Mouse (Mus musculus) E14TG2a.4 (cell line): ENCODE data around the gene Gpr157.
A peak's percentile ranks its signal among the peaks of the same experiment; 100 is the strongest.
"Not testable (repeated sequence)": the region's sequence is repeated elsewhere in the genome, so short reads cannot be mapped to it uniquely, and the experiment has no call there.

Experiments
- H3K27me3 ChIP-seq: 2 replicates; pipeline ENCODE4 v1.6.1; 2014; ENCODE audit warnings: low read length, control low read depth; ENCODE audit not compliant: insufficient read depth
- H3K36me3 ChIP-seq: 2 replicates; pipeline ENCODE4 v1.6.1; 2014; ENCODE audit warnings: low read length, control low read depth; ENCODE audit not compliant: insufficient read depth
- H3K4me1 ChIP-seq: replicated peaks from 2 replicates; pipeline ENCODE4 v1.6.1; 2014; ENCODE audit warnings: low read depth, low read length, control low read depth
- H3K4me3 ChIP-seq: replicated peaks from 2 replicates; pipeline ENCODE4 v1.5.1; 2014; ENCODE audit warnings: mild to moderate bottlenecking, low read length
- H3K9me3 ChIP-seq: 2 replicates; pipeline ENCODE4 v1.6.1; 2014; ENCODE audit warnings: low read length, control low read depth
- CTCF ChIP-seq: conservative IDR thresholded peaks from 2 replicates; pipeline ENCODE4 v1.5.1; 2014; ENCODE audit warnings: low read length
- NANOG ChIP-seq: IDR thresholded peaks from 2 replicates; pipeline ENCODE4 v1.6.1; 2014; ENCODE audit warnings: borderline replicate concordance, low read length, mixed read lengths
- POU5F1 ChIP-seq: IDR thresholded peaks from 2 replicates; pipeline ENCODE4 v1.6.1; 2014; ENCODE audit warnings: low read length, borderline replicate concordance

The Gpr157 gene

DNA sequence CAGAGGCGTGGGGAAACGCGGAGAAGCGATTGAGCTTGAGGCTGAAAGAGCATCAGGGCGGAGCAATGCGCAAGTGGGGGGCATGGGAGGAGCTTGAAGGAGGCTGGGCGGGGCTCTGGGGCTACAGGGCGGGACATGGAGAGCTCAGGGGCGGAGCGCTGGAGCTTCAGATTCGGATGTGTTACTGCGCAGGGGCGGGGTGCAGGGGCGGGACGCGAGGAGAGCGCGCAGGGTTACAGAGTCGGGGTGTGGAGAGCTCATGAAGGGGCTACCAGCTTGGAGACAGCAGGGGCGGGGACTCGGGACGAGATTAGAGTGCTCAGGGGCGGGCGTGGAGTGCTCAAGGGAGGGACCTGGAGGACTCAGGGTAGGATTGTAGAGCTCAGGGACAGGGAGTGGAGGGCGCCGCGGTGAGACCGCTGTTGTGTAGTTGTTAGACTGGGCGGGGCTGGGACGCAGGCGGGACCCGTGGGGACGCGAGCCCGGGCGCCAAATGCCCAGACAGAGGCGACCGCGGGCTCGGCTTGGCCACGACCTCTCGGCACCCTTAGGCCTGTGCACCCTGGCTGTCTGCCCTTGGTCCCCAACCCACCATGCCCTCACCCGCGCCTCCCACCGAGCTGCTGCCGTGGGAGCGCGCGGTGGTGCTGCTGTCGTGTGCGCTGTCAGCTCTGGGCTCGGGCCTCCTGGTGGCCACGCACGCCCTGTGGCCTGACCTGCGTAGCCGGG is at the start of gene Gpr157:
Gene Gpr157, plus strand, starts transcription at position 205 of the 729 bp plus-strand sequence.
- Histone ChIP-seq H3K27me3 (peaks cover 42% of the 10 kb centered on the region), H3K9me3 (no peaks in the 10 kb centered on the region), H3K36me3 (no peaks in the 10 kb centered on the region), H3K4me3 (peak within 1 kb of the TSS; percentile 88), H3K4me1 (peaks cover 14% of the 10 kb centered on the region)
- TF ChIP-seq POU5F1, result no peak
- no peak for TF ChIP-seq CTCF
- no peak for TF ChIP-seq NANOG

DNA sequence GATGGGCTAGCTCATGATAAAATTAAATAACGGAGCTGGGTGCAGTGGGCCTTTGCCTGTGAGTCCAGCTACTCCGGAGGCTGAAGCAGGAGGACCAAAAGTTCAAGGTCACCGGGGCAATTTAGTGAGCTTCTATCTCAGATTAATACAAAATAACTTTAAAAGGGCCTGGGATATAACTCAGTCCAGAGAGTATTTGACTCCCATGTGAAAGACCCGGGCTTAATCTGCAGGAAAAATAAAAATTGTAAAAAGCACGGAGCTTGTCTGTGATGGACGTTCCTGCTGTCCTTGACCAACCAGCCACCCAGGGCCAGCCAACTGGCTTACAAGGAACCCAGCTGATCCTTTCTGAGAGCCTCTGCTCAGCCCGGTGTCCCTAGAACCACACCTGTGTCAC is 48.6 kb upstream of the Gpr157 start:
- H3K9me3 ChIP-seq, result no peaks in the 10 kb centered on the region
- peaks cover 18% of the 10 kb centered on the region for H3K27me3 ChIP-seq
- no peaks in the 10 kb centered on the region for H3K36me3 ChIP-seq
- no peak for TF ChIP-seq NANOG
- no peak for TF ChIP-seq POU5F1
- TF ChIP-seq CTCF, result no peak
- H3K4me1 ChIP-seq, result peaks cover 66% of the 10 kb centered on the region
- H3K4me3 ChIP-seq, result 0 out of 2 replicates have a peak overlapping the region, but pooled peaks have one; percentile 17

DNA sequence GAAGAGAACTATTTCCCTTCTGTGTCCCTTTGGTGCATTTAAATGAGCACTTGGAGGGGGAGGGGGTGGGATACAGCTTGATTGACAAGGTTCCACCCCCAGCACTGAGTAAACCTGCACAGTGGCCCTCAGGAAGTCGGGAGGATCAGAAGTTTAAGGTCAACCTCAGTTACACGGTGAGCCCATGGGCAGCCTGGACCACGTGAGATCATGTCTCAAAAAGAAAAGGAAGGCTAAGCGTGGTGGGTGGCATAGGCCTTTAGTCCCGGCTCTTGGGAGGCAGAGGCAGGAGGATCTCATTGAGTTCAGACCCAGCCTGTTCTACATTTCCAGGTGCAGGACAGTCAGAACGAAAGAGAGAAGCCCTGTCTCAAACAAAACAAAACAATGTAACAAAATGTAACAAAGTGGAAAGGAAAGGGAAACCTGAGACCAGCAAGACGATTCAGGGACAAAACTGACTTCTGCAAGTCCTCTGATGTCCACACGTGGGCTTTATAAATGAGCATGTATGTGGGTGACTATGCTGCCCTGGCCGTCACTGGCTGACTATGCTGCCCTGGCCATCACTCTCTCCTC is 47.1 kb upstream of the Gpr157 start:
- peaks cover 5% of the 10 kb centered on the region; the same call in 1 of the 2 replicates for H3K36me3 ChIP-seq
- H3K9me3 ChIP-seq, result no peaks in the 10 kb centered on the region
- peaks cover 58% of the 10 kb centered on the region for H3K4me1 ChIP-seq
- no peak overlapping the region for H3K4me3 ChIP-seq
- TF ChIP-seq NANOG (no peak), CTCF (no peak), POU5F1 (no peak)
- H3K27me3 ChIP-seq, result peaks cover 6% of the 10 kb centered on the region

DNA sequence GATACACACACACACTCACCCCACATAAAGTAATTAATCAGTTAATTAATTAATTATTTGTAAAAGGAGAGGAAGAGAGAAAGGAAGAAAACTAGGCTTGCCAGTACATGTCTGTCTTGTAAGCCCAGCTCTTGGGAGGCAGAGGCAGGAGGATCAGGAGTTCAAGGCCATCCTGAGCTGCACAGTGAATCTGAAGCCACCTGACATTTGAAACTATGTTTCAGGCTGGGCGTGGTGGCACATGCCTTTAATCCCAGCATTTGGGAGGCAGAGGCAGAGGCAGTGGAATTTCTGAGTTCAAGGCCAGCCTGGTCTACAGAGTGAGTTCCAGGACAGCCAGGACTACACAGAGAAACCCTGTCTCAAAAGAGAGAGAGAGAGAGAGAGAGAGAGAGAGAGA is 46.3 kb upstream of the Gpr157 start:
- H3K36me3 ChIP-seq, result peaks cover 12% of the 10 kb centered on the region
- H3K4me3 ChIP-seq, H3K9me3 ChIP-seq: not testable (repeated sequence)
- H3K27me3 ChIP-seq, result peaks cover 11% of the 10 kb centered on the region
- peaks cover 55% of the 10 kb centered on the region for H3K4me1 ChIP-seq

DNA sequence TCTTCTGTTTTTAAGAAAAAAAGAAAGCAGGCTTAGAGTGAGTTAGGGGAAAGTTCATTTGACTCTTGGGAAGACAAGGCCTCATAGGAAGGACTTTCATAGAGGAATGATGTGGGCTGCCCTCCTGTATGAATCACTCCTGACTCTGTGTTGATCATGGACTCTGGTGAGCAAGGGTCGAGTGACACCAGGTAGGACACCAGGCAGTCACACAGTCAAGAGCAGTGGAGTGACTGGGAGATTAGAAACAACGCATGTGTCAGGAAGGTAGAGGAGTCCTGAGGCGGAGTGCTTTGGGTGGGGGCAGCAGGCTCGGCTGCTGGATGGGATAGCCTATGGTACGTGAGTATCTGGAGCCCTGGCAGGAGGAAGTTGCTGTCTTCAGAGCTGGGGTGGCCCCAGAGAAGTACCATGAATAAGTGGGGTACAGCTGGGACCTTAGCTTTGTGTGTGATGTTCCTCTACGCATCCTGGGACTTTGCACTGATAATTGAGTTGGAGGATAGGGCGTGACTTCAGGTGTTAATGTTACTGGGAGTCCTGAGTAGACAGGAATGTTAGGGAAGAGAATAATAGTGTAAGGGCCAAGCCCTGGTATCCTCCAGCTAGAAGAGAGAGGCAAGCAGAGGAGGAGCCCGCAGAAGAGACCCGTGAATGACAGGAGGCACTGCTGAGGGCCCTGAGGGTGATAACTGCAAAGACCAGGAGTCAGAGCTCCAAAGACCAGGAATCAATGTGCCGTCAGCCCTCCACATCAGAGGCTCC is 45.6 kb upstream of the Gpr157 start:
- Histone ChIP-seq H3K4me1 (peaks cover 49% of the 10 kb centered on the region), H3K9me3 (no peaks in the 10 kb centered on the region), H3K27me3 (peaks cover 17% of the 10 kb centered on the region), H3K4me3 (no peak overlapping the region), H3K36me3 (peaks cover 18% of the 10 kb centered on the region)
- no peak for TF ChIP-seq NANOG
- no peak for TF ChIP-seq POU5F1
- no peak for TF ChIP-seq CTCF

DNA sequence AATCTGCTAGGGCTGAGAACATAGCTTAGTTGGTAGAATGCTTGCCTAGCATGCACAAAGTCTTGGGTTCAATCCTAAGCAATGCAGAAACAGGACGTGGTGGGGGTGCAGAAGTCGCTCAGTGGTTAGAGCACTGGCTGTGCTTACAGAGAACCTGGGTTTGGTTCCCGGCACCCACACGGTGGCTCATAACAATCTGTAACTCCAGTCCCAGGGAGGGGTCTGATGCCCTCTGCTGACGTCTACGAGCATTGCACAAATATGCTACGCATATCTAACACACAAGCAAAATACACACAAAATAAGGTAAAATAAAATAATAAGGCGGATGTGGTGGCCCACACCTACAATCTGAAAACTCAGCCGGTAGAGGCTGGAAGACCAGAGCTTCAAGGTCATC is 43.6 kb upstream of the Gpr157 start:
- Histone ChIP-seq H3K27me3 (peaks cover 32% of the 10 kb centered on the region), H3K4me3 (no peak overlapping the region), H3K36me3 (peaks cover 18% of the 10 kb centered on the region), H3K9me3 (no peaks in the 10 kb centered on the region), H3K4me1 (peaks cover 57% of the 10 kb centered on the region)
- TF ChIP-seq NANOG, result no peak
- TF ChIP-seq POU5F1, result no peak
- peak; percentile 41 for TF ChIP-seq CTCF

DNA sequence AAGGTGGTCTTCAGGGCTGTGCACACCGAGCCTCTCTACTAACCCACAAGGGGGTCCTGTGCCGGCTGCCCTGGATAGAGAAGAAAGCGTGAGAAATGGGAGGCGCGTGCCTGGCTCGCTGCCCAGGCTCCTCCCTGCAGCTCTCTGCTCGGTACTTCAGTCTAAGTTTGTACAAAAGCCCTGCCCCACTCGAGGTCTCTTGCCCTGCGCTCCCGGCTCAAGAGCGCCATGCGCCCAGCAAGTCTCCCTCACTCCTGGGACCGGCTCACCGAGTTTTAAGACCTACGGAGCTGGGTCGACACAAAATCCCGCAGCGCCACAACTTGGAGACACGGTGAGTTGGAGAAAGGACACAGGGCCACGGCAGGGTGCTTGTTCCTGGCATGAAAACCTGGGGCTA is 39.1 kb upstream of the Gpr157 start:
- Histone ChIP-seq H3K9me3 (no peaks in the 10 kb centered on the region), H3K4me3 (peak overlapping the region; percentile 86), H3K27me3 (peaks cover 44% of the 10 kb centered on the region), H3K4me1 (peaks cover 47% of the 10 kb centered on the region), H3K36me3 (peaks cover 47% of the 10 kb centered on the region)
- TF ChIP-seq POU5F1 (no peak), CTCF (no peak), NANOG (no peak)

DNA sequence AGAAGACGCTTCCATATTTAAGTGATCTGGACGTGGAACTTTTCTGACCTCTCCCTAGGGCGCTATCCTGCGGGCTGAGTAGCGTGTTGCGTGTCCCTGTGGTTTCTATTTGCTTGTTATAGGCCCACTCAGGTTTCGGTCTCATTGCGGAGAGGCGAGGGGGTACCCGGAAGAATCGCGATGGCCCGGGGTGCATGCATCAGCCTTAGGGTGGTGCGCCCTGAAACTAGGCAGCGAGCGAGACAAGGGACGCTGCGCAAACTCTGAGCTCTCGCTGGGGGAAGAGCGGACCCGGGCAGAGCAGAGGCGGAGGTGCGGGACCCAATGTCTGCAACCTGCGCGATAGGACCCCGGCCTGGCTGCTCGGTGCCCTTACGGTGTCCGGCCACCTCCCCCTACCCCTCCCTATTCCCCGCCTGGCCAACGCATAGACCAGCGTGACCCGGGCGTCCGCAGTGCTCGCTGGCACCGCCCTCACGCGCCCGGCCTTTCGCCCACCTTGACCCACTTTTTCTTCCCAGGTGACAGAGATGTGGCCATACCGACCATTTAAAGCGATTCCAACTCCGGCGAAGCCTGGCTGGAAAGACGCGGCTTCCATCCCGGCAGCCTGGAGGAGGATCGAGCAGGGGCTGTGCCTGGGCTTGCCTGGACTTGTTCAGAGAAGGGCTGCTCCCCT is 38.5 kb upstream of the Gpr157 start:
- Histone ChIP-seq H3K27me3 (peaks cover 44% of the 10 kb centered on the region), H3K4me1 (peaks cover 48% of the 10 kb centered on the region), H3K9me3 (no peaks in the 10 kb centered on the region), H3K36me3 (peaks cover 53% of the 10 kb centered on the region), H3K4me3 (peak overlapping the region; percentile 86)
- no peak for TF ChIP-seq CTCF
- TF ChIP-seq NANOG, result no peak
- TF ChIP-seq POU5F1, result no peak

DNA sequence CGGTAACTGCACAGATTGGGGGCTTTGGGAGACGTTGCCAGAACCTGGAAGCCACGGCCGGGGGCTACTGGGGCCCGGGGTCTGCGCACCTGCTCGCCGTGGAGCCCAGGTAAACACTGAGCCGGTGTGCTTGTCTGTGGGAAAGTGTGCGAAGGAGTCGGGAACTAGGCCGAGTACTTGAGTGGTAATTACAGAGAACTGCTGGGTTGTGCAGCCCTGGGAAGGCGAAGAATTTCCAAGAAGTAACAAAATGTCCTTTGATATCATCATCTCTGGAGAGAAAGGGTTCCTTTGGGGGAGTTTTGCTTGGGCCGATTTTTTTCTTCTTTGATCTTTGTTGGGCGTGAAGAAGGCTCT is 38.0 kb upstream of the Gpr157 start:
- H3K27me3 ChIP-seq, result peaks cover 44% of the 10 kb centered on the region
- peak overlapping the region; percentile 86 for H3K4me3 ChIP-seq
- peaks cover 53% of the 10 kb centered on the region for H3K4me1 ChIP-seq
- H3K9me3 ChIP-seq, result no peaks in the 10 kb centered on the region
- TF ChIP-seq CTCF, result no peak
- TF ChIP-seq POU5F1, result no peak
- no peak for TF ChIP-seq NANOG
- H3K36me3 ChIP-seq, result peaks cover 58% of the 10 kb centered on the region
